Mouse (Mus musculus): ENCODE data around the gene Trp53inp2.

DNA sequence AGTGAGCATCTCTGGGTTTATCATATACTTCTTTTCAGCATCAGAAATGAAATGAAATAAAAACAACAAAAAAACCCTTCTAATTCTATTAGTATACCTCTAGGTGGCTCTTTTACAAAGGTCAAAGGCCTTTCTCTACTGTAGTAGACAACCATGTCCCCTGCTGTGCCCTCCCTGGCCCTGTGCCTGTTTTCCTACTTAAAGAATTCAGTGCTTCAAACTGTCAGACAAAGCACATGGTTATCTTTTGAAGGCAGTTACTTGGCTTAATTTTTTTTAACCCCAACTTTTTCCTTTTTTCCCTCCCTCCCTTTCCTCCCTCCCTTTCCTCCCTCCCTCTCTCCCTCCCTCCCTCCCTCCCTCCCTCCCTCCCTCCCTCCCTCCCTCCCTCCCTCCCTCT is 19.4 kb downstream of the Trp53inp2 start:
- TF ChIP-seq CTCF (IDR thresholded peaks at IDR 0.05; ENCODE audit: low read depth) (no peak), EP300 (IDR thresholded peaks at IDR 0.05; ENCODE audit: low read depth) (no peak)
